Mouse (Mus musculus) hindbrain, embryonic 13.5 days (tissue): ENCODE measurements around the gene Dll4. TPM values are rescaled to one million over a fixed set of nuclear protein-coding genes. Genes with fewer than 3 reads are reported as not detected.

Source experiments
- ATAC-seq: fragments of 200-750 bp; cut with Nextera tagmentation; 2 replicates; pipeline ENCODE4 v1.8.0; 2017; ENCODE audit warnings: moderate TSS enrichment; ENCODE audit not compliant: low FRiP score
- H3K27ac ChIP-seq: fragments of 300-500 bp; sonication (generic); 2 replicates; pipeline ENCODE4 v1.5.1; 2015; ENCODE audit warnings: inconsistent platforms, mild to moderate bottlenecking, moderate library complexity
- H3K27me3 ChIP-seq: fragments of 300-500 bp; sonication (generic); 2 replicates; pipeline ENCODE4 v1.6.1; 2015; ENCODE audit warnings: mild to moderate bottlenecking, inconsistent platforms
- H3K36me3 ChIP-seq: fragments of 300-500 bp; sonication (generic); 2 replicates; pipeline ENCODE4 v1.6.1; 2015; ENCODE audit warnings: mild to moderate bottlenecking, inconsistent platforms
- H3K4me1 ChIP-seq: fragments of 300-500 bp; sonication (generic); replicated peaks from 2 replicates; pipeline ENCODE4 v1.6.1; 2015; ENCODE audit warnings: inconsistent platforms
- H3K4me2 ChIP-seq: fragments of 300-500 bp; sonication (generic); 2 replicates; pipeline ENCODE4 v1.6.1; 2015; ENCODE audit warnings: inconsistent platforms, mild to moderate bottlenecking, moderate library complexity
- H3K4me3 ChIP-seq: fragments of 300-500 bp; sonication (generic); 2 replicates; pipeline ENCODE4 v1.5.1; 2015; ENCODE audit warnings: mild to moderate bottlenecking, inconsistent platforms
- H3K9ac ChIP-seq: fragments of 300-500 bp; sonication (generic); 2 replicates; pipeline ENCODE4 v1.6.1; 2015; ENCODE audit warnings: mild to moderate bottlenecking, inconsistent platforms
- H3K9me3 ChIP-seq: fragments of 300-500 bp; sonication (generic); 2 replicates; pipeline ENCODE4 v1.6.1; 2016; ENCODE audit warnings: inconsistent platforms
- WGBS: fragments of 180-500 bp; shearing (Covaris S2); methylation state at CpG from one replicate; pipeline ENCODE4 v1.1.7; 2015; 5-methylcytosine and 5-hydroxymethylcytosine counted together
- polyA plus RNA-seq: library from polyadenylated mRNA; unstranded; fragments of >200 nt; fragmentation: Nextera tagmentation; extraction: Ambion mirVana; gene quantifications from 2 replicates; pipeline ENCODE4 v1.2.1, GENCODE M21; 2015

Dll4 gene
- polyA plus RNA-seq, 1 experiment from 2014 or later, result 5.9 TPM

DNA sequence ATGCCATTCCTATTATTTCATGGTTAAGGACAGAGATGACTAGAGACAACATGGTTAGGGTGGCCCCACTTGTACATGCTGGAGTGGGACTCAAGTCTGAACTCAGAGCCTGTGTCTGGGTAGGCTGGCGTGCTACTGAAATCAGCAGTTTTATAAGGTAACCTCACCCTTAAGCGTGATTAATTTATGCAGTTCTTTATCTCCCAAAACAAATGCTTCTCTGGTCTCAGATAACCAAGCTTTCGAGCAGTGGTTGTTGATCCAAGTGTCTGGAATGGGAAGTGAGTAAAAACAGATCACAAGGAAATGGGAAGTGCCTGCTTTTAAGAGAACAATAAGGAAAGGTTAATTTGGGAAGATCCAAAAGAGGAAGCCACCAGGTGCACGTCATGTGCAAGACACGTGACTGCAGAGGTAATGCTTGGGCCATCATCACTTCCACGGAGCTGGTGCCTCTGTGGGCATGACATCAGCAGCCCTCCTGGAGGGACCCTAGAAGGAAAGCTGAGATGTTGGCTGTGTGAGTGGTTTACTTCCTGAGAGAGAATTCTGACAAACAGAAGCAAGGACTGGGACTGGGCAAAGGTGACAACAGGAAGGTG, 19.1 kb downstream of the Dll4 start:
- Histone ChIP-seq H3K27me3 (peaks cover 16% of the 10 kb centered on the region; the same call in 1 of the 2 replicates), H3K9me3 (no peaks in the 10 kb centered on the region), H3K4me1 (no peaks in the 10 kb centered on the region), H3K4me2 (no peak overlapping the region), H3K4me3 (no peak overlapping the region), H3K36me3 (no peaks in the 10 kb centered on the region), H3K27ac (no peak overlapping the region), H3K9ac (no peak overlapping the region)
- ATAC-seq, result no peak
- WGBS, result 61% methylated on average over 6 of the region's 6 CpGs

DNA sequence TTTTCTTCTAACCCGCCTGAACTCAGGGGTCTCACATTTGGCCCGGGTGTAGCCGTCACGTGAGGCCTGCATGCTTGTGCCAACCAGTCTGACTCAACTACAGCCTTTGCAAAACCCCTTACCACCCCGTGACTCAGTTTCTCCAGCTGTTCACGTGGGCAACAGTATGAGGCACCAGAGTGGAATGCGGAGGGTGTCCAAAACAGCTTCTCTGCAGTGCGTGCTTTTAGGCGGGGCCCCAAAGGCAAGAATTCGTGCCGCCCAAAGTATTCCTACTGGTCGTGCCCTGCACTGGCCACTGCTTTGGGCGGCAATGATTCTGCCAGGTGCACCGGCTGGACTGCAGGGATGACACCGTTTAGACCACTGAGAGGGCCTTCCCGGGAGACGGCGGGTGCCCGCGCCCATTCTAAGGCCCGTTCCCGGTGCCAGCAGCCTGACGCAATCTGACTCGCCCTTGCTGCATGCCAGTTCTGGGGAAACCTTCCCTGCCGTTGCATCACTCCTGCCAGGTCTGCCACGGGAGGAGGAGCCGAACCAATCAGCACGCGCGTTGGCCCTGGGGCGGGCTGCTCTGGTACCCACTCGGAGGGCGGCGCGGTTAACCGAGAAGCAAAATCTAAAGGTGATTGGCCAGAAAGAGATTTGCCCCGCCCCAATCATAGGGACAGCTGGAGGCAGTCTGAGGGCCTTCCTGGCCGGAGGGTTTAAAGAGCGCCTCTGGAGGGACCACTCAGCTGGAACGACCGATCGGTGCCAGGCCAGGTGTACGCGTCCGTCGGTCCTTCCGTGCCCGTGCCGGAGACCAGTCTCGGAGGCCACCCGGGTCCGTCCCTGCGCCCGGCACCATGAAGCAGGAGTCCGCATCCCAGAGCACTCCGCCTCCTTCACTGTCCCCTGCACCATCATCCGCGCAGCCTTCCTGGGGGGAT, 25.2 kb downstream of the Dll4 start, which contains the start of gene Chac1:
Gene Chac1, plus strand, starts transcription at position 675 of the 932 bp plus-strand sequence.
- H3K27me3 ChIP-seq, result peaks cover 55% of the 10 kb centered on the region
- ATAC-seq, result peak; percentile 98
- peak within 1 kb of the TSS; percentile 94 for H3K4me2 ChIP-seq
- peak within 1 kb of the TSS; percentile 80 for H3K9ac ChIP-seq
- 5% methylated on average over 58 of the region's 58 CpGs for WGBS
- peaks cover 8% of the 10 kb centered on the region for H3K4me1 ChIP-seq
- no peaks in the 10 kb centered on the region for H3K9me3 ChIP-seq
- H3K4me3 ChIP-seq, result peak within 1 kb of the TSS; percentile 62
- H3K36me3 ChIP-seq, result peaks cover 13% of the 10 kb centered on the region
- H3K27ac ChIP-seq, result no peak within 1 kb of the TSS

DNA sequence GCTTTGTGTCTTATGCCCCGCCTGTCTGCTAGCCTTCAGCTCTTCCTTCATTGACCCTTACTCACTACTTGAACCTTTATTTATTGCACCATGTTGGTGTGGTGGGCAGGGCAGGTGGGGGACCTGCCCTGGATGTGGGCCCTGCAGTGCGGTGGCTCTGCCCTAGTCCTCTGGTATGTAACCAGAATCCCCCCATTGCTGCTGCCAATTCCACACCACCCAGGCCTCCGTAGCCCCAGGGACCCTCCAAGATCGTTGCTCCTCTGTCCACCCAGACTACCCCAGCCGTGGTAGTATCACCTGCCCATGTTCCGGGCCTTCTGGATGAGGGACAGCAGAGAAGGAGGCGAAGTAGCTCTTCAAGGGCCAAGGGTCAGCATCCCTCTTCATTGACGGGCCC, 28.1 kb downstream of the Dll4 start:
- peaks cover 8% of the 10 kb centered on the region for H3K4me1 ChIP-seq
- H3K4me2 ChIP-seq, result no peak overlapping the region
- H3K9me3 ChIP-seq, result no peaks in the 10 kb centered on the region
- peaks cover 13% of the 10 kb centered on the region for H3K36me3 ChIP-seq
- H3K9ac ChIP-seq, result no peak overlapping the region
- no peak overlapping the region for H3K27ac ChIP-seq
- no peak overlapping the region for H3K4me3 ChIP-seq
- peaks cover 48% of the 10 kb centered on the region for H3K27me3 ChIP-seq
- 89% methylated on average over 8 of the region's 8 CpGs for WGBS
- ATAC-seq, result no peak

DNA sequence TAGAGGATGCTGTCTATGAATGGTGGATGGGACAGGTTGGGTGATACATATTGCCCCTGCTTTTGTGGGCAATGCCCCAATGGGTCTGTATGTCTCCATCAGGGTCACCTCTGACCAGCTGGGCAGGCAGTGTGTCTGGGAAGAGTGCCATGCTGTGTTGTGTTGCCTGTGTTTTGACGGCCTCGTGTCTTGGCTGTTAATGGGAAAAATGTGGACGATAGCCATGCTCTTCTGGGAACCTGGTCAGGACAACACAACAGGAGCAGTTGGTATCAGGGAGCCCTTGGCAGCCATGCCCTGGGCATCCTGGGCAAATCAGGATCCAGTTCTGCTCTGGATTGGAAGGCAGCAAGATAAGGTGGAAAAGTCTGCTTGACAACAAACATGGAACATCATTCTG, 29.5 kb downstream of the Dll4 start:
- Histone ChIP-seq H3K27me3 (peaks cover 37% of the 10 kb centered on the region), H3K36me3 (peaks cover 13% of the 10 kb centered on the region), H3K27ac (no peak overlapping the region), H3K4me1 (peaks cover 8% of the 10 kb centered on the region), H3K4me2 (no peak overlapping the region), H3K9ac (no peak overlapping the region), H3K9me3 (no peaks in the 10 kb centered on the region), H3K4me3 (no peak overlapping the region)
- ATAC-seq, result no peak
- 87% methylated on average over 3 of the region's 3 CpGs for WGBS

DNA sequence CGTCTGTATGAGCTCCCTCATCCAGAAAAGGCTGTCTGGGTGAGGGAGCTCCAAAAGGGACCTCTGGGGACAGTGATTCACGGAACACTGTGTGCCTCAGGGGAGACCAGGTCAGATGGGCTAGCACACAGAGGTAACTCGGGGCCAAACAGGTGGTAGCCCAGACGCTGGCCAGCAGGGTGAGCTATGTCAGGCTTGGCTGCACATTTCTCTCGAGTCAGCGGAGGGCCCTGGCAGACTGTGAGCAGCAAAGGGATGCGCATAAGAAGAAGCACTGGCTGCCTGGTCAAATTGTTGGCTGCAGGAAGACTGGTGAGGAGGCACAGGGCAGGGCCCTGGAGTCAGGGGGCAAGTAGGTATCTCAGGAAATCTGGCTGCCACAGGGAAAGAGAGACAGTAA, 30.1 kb downstream of the Dll4 start:
- H3K4me2 ChIP-seq, result no peak overlapping the region
- 35% methylated on average over 7 of the region's 7 CpGs for WGBS
- peaks cover 4% of the 10 kb centered on the region for H3K4me1 ChIP-seq

DNA sequence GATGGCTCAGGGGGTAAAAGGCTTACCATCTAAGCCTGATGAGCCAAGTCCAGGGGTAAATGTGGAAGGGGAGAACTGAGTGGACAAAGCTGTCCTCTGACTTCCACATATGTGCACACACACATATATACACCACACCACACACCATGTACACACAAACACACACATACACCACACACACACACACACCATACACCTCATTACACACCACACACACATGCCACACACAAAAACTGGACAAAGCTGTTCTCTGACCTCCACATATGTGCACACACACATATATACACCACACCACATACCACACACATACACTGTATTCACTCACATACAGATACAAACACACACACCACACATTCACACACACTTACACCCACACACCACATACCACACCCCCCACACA, 30.7 kb downstream of the Dll4 start:
- Histone ChIP-seq H3K27me3 (peaks cover 29% of the 10 kb centered on the region), H3K4me2 (no peak overlapping the region), H3K9ac (no peak overlapping the region), H3K4me1 (0 out of 2 replicates have a peak, but pooled peaks cover 3% of the 10 kb centered on the region), H3K27ac (no peak overlapping the region), H3K36me3 (peaks cover 19% of the 10 kb centered on the region), H3K9me3 (peaks cover 7% of the 10 kb centered on the region), H3K4me3 (no peak overlapping the region)
- ATAC-seq, result no peak

More for the DNA sequence above, 30.1 kb downstream of the Dll4 start:
- H3K27me3 ChIP-seq, result peaks cover 32% of the 10 kb centered on the region
- peaks cover 14% of the 10 kb centered on the region for H3K36me3 ChIP-seq
- H3K27ac ChIP-seq, result no peak overlapping the region
- ATAC-seq, result no peak
- H3K9me3 ChIP-seq, result peaks cover under 1% of the 10 kb centered on the region; the same call in 1 of the 2 replicates
- no peak overlapping the region for H3K4me3 ChIP-seq
- no peak overlapping the region for H3K9ac ChIP-seq

DNA sequence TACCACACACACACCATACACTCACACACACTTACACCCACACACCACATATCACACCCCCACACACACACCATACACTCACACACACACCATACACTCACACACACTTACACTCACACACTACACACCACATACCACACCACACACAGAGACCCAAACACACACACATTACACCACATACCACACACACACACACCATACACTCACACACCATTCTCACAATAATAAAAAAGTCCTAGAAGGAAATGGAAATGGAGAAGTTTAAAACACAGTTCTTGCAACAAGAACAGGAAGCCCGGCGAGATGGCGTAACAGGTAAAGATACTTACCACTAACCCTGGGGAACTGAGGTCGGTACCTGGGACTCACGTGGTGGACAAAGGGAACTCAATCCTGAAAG, 31.2 kb downstream of the Dll4 start:
- Histone ChIP-seq H3K4me2 (no peak overlapping the region), H3K9me3 (peaks cover 12% of the 10 kb centered on the region), H3K9ac (no peak overlapping the region), H3K27me3 (peaks cover 24% of the 10 kb centered on the region), H3K4me1 (0 out of 2 replicates have a peak, but pooled peaks cover 1% of the 10 kb centered on the region), H3K27ac (no peak overlapping the region), H3K36me3 (peaks cover 24% of the 10 kb centered on the region), H3K4me3 (no peak overlapping the region)
- WGBS, result 95% methylated on average over 5 of the region's 5 CpGs
- ATAC-seq, result no peak

DNA sequence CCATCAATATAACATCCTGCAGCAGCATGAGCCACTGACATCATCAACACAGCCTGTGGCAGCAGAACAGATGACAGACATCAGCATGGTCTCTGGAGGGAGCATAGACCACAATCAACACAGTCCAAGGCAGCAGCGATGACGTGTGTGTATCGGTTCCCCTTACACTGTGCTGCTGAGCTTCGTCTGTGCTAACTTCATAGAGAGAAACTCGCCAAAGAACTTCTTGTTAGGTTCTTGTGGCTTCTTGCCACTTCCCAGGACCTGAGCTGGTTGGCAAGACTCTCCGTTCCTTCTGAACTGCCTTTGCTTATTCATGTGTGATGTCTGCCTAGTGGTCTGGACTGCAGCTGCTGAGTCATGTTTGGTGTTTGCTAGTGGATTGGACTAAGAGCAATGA, 32.7 kb downstream of the Dll4 start:
- 89% methylated on average over 6 of the region's 6 CpGs for WGBS
- ATAC-seq, result no peak
- H3K27me3 ChIP-seq, result peaks cover 11% of the 10 kb centered on the region; the same call in 1 of the 2 replicates

DNA sequence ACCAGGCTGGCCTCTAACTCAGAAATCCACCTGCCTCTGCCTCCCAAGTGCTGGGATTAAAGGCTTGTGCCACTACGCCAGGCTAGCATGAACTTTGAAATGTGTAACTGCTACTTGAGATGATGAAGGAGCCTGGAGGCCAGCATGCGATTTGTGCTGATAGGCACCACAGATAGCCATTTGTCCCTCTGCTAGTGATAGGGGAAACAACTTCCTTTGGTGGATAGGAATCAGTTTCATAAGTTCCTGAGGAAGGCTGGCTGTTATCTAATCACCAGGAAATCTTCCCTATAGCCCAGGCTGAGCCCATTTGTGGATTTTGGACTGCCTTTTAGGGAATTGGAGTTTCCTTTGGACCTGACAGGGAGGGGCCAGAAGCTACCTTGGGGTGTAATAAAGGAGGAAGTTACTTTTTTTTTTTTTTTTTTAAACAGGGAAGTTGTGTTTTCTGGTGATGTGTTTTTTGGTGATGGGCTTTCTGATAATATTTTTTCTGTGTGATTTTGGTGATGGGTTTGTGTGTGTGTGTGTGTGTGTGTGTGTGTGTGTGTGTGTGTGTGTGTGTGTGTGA, 34.2 kb downstream of the Dll4 start:
- H3K9me3 ChIP-seq, result peaks cover 20% of the 10 kb centered on the region
- H3K27ac ChIP-seq, result no peak overlapping the region
- no peak overlapping the region for H3K4me2 ChIP-seq
- 83% methylated on average over 2 of the region's 2 CpGs for WGBS
- H3K9ac ChIP-seq, result no peak overlapping the region
- H3K4me1 ChIP-seq, result no peaks in the 10 kb centered on the region
- peaks cover 19% of the 10 kb centered on the region for H3K36me3 ChIP-seq
- H3K4me3 ChIP-seq, result no peak overlapping the region
- no peaks in the 10 kb centered on the region for H3K27me3 ChIP-seq
- ATAC-seq, result no peak

More for the DNA sequence above, 32.7 kb downstream of the Dll4 start:
- Histone ChIP-seq H3K36me3 (peaks cover 27% of the 10 kb centered on the region), H3K27ac (no peak overlapping the region), H3K4me2 (no peak overlapping the region), H3K4me3 (no peak overlapping the region), H3K9me3 (peaks cover 20% of the 10 kb centered on the region), H3K4me1 (no peaks in the 10 kb centered on the region), H3K9ac (no peak overlapping the region)

DNA sequence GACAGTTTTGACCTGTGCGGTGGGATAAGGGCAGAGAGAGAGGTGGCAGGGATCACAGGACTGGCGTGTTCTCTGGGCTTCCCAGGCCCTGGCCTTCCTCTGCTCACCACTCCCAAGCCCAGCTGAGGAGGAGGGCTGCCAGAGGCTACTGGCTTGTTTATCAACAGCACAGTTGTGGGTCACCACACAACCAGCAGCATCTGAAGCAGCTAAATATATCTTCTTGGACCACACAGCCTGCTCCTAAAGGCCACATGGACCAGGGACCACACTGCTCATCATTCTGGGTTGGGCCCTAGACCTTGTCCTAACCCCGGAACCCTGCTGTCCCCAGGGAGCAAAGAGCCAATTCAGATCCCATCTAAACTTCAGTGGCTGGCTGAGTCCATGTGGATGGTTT, 39.4 kb downstream of the Dll4 start:
- no peak overlapping the region for H3K4me3 ChIP-seq
- peaks cover 20% of the 10 kb centered on the region for H3K9me3 ChIP-seq
- no peak overlapping the region for H3K27ac ChIP-seq
- no peaks in the 10 kb centered on the region for H3K4me1 ChIP-seq
- H3K9ac ChIP-seq, result no peak overlapping the region
- H3K27me3 ChIP-seq, result no peaks in the 10 kb centered on the region
- peaks cover 49% of the 10 kb centered on the region for H3K36me3 ChIP-seq
- 87% methylated on average over 3 of the region's 3 CpGs for WGBS
- no peak overlapping the region for H3K4me2 ChIP-seq
- ATAC-seq, result no peak

DNA sequence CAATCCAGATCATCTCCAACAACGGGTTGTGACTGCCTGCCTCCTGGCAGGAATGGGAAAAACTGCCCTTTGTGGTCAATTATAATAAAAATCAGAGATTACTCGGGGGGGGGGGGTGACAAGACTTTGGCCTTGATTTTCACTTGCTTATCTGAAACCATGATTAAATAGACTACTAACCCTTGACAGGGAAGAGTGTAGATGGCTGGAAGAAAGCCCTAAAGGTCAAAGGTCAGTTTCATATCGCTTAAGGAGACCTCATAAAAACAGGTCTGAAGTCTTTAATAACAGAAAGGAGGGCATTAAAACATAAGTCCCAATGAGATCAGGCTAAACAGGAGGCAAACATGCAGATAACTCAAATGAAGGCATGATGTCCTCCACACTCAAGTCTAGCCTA, 41.8 kb downstream of the Dll4 start:
- 83% methylated on average over 3 of the region's 3 CpGs for WGBS
- Histone ChIP-seq H3K36me3 (peaks cover 54% of the 10 kb centered on the region), H3K27me3 (no peaks in the 10 kb centered on the region), H3K4me3 (no peak overlapping the region), H3K4me1 (no peaks in the 10 kb centered on the region), H3K27ac (no peak overlapping the region), H3K4me2 (no peak overlapping the region), H3K9ac (no peak overlapping the region), H3K9me3 (peaks cover 3% of the 10 kb centered on the region)
- no peak for ATAC-seq

DNA sequence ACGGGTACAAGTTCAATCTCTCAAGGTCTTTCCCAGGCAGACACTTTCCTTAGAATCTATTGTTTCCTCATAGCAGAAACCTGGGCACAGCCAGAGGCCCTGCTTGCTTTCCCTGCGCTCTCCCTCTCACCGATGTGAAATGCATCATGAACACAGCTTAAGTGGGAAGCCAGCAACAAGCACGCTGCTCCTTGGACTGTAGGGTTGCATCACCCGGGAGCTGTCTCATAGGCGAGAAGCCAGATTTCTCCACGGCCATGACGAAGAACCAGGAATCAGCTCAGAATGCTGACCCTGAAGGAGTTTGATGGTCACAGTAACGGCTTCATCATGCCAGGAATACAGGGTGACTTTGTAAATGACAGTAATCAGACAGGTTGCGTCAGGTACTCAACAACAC, 44.5 kb downstream of the Dll4 start:
- Histone ChIP-seq H3K36me3 (peaks cover 77% of the 10 kb centered on the region), H3K4me3 (no peak overlapping the region), H3K4me1 (no peaks in the 10 kb centered on the region), H3K27ac (no peak overlapping the region), H3K27me3 (no peaks in the 10 kb centered on the region), H3K9me3 (no peaks in the 10 kb centered on the region), H3K4me2 (no peak overlapping the region), H3K9ac (no peak overlapping the region)
- WGBS, result 98% methylated on average over 10 of the region's 10 CpGs
- ATAC-seq, result no peak
